Mouse (Mus musculus): ENCODE measurements around the gene Rif1. TPM values are rescaled to one million over a fixed set of nuclear protein-coding genes. Genes with fewer than 3 reads are reported as not detected.
A peak's percentile ranks its signal among the peaks of the same experiment; 100 is the strongest.

The Rif1 gene
- polyA plus RNA-seq (2016; fragmentation: Nextera tagmentation; extraction: Ambion mirVana), result 32.1 and 35.5 TPM in 2 replicates

GRCm38 (mm10) chr2:52072491-52073140 is at the start of gene Rif1:
TSS of gene Rif1 (plus strand) at chr2:52072832.
- H3K27me3 ChIP-seq (ENCODE audit: low read depth, poor library complexity, severe bottlenecking), result no peaks in the 10 kb centered on the region
- H3K36me3 ChIP-seq, result peaks cover 33% of the 10 kb centered on the region
- WGBS, result under 1% methylated on average over 72 of the region's 72 CpGs
- peak within 1 kb of the TSS; percentile 99 for H3K4me3 ChIP-seq
- peak; percentile 92 for DNase-seq (ENCODE audit: low spot score)
- H3K4me1 ChIP-seq, result peaks cover 24% of the 10 kb centered on the region
- no peaks in the 10 kb centered on the region for H3K9me3 ChIP-seq (replicated peaks)
- H3K27ac ChIP-seq (replicated peaks), result peak within 1 kb of the TSS; percentile 97

- Histone ChIP-seq H3K36me3 (no peaks in the 10 kb centered on the region), H3K9me3 (replicated peaks) (no peaks in the 10 kb centered on the region), H3K4me1 (no peaks in the 10 kb centered on the region), H3K4me3 (no peak overlapping the region), H3K27me3 (ENCODE audit: low read depth, poor library complexity, severe bottlenecking) (no peaks in the 10 kb centered on the region), H3K27ac (replicated peaks) (no peak overlapping the region)
- 85% methylated on average over 4 of the region's 4 CpGs for WGBS
- no peak for DNase-seq (ENCODE audit: low spot score)
Observed at GRCm38 (mm10) chr2:52027061-52027460, 45.6 kb upstream of the Rif1 start.

GRCm38 (mm10) chr2:52029426-52029825 is 43.2 kb upstream of the Rif1 start:
- Histone ChIP-seq H3K27me3 (ENCODE audit: low read depth, poor library complexity, severe bottlenecking) (no peaks in the 10 kb centered on the region), H3K4me1 (no peaks in the 10 kb centered on the region), H3K4me3 (no peak overlapping the region), H3K9me3 (replicated peaks) (no peaks in the 10 kb centered on the region), H3K36me3 (no peaks in the 10 kb centered on the region), H3K27ac (replicated peaks) (no peak overlapping the region)
- no peak for DNase-seq (ENCODE audit: low spot score)
- 89% methylated on average over 3 of the region's 3 CpGs for WGBS

GRCm38 (mm10) chr2:52031491-52031890 is 41.1 kb upstream of the Rif1 start:
- no peak overlapping the region for H3K27ac ChIP-seq (replicated peaks)
- H3K4me1 ChIP-seq, result no peaks in the 10 kb centered on the region
- no peaks in the 10 kb centered on the region for H3K9me3 ChIP-seq (replicated peaks)
- H3K4me3 ChIP-seq, result no peak overlapping the region
- WGBS, result 85% methylated on average over 4 of the region's 4 CpGs
- H3K36me3 ChIP-seq, result no peaks in the 10 kb centered on the region
- no peak for DNase-seq (ENCODE audit: low spot score)
- no peaks in the 10 kb centered on the region for H3K27me3 ChIP-seq (ENCODE audit: low read depth, poor library complexity, severe bottlenecking)

GRCm38 (mm10) chr2:52034601-52035000 is 38.0 kb upstream of the Rif1 start:
- H3K4me3 ChIP-seq, result no peak overlapping the region
- 93% methylated on average over 4 of the region's 4 CpGs for WGBS
- DNase-seq (ENCODE audit: low spot score), result no peak
- H3K9me3 ChIP-seq (replicated peaks), result no peaks in the 10 kb centered on the region
- no peaks in the 10 kb centered on the region for H3K36me3 ChIP-seq
- H3K27ac ChIP-seq (replicated peaks), result no peak overlapping the region
- peaks cover 23% of the 10 kb centered on the region for H3K4me1 ChIP-seq
- H3K27me3 ChIP-seq (ENCODE audit: low read depth, poor library complexity, severe bottlenecking), result no peaks in the 10 kb centered on the region; the same call in 1 of the 2 replicates

- no peak for DNase-seq (ENCODE audit: low spot score)
- no peak overlapping the region for H3K27ac ChIP-seq (replicated peaks)
- H3K36me3 ChIP-seq, result no peaks in the 10 kb centered on the region
- peaks cover 23% of the 10 kb centered on the region for H3K4me1 ChIP-seq
- H3K9me3 ChIP-seq (replicated peaks), result no peaks in the 10 kb centered on the region
- 84% methylated on average over 4 of the region's 4 CpGs for WGBS
- H3K27me3 ChIP-seq (ENCODE audit: low read depth, poor library complexity, severe bottlenecking), result no peaks in the 10 kb centered on the region; the same call in 1 of the 2 replicates
- no peak overlapping the region for H3K4me3 ChIP-seq
Observed at GRCm38 (mm10) chr2:52035144-52035543, 37.5 kb upstream of the Rif1 start.

GRCm38 (mm10) chr2:52036929-52037595 is 35.6 kb upstream of the Rif1 start:
- no peaks in the 10 kb centered on the region for H3K36me3 ChIP-seq
- peak; percentile 25 for DNase-seq (ENCODE audit: low spot score)
- peaks cover 23% of the 10 kb centered on the region for H3K4me1 ChIP-seq
- no peaks in the 10 kb centered on the region for H3K9me3 ChIP-seq (replicated peaks)
- WGBS, result 42% methylated on average over 9 of the region's 11 CpGs
- H3K4me3 ChIP-seq, result peak overlapping the region; percentile 61
- no peaks in the 10 kb centered on the region; the same call in 1 of the 2 replicates for H3K27me3 ChIP-seq (ENCODE audit: low read depth, poor library complexity, severe bottlenecking)
- 0 out of 2 replicates have a peak overlapping the region, but pooled peaks have one; percentile 81 for H3K27ac ChIP-seq (replicated peaks)

- H3K9me3 ChIP-seq (replicated peaks), result no peaks in the 10 kb centered on the region
- WGBS, result 1% methylated on average over 17 of the region's 17 CpGs
- peak within 1 kb of the TSS; percentile 81 for H3K27ac ChIP-seq (replicated peaks)
- no peaks in the 10 kb centered on the region; the same call in 1 of the 2 replicates for H3K27me3 ChIP-seq (ENCODE audit: low read depth, poor library complexity, severe bottlenecking)
- no peaks in the 10 kb centered on the region for H3K36me3 ChIP-seq
- peak within 1 kb of the TSS; percentile 61 for H3K4me3 ChIP-seq
- H3K4me1 ChIP-seq, result peaks cover 23% of the 10 kb centered on the region
- DNase-seq (ENCODE audit: low spot score), result peak; percentile 52
Observed at GRCm38 (mm10) chr2:52037882-52038281, 34.8 kb upstream of the Rif1 start, which contains the start of gene Tnfaip6. TSS of gene Tnfaip6 (plus strand) at chr2:52038009.

GRCm38 (mm10) chr2:52038558-52038957 is 34.1 kb upstream of the Rif1 start:
- Histone ChIP-seq H3K36me3 (peaks cover 1% of the 10 kb centered on the region; the same call in 1 of the 2 replicates), H3K4me3 (peak overlapping the region; percentile 61), H3K27ac (replicated peaks) (peak overlapping the region; percentile 81), H3K27me3 (ENCODE audit: low read depth, poor library complexity, severe bottlenecking) (no peaks in the 10 kb centered on the region; the same call in 1 of the 2 replicates), H3K9me3 (replicated peaks) (no peaks in the 10 kb centered on the region), H3K4me1 (peaks cover 23% of the 10 kb centered on the region)
- DNase-seq (ENCODE audit: low spot score), result peak; percentile 13
- 35% methylated on average over 5 of the region's 5 CpGs for WGBS

- peaks cover 8% of the 10 kb centered on the region; the same call in 1 of the 2 replicates for H3K36me3 ChIP-seq
- H3K4me3 ChIP-seq, result peak overlapping the region; percentile 61
- H3K27ac ChIP-seq (replicated peaks), result peak overlapping the region; percentile 33; the same call in 1 of the 2 replicates
- H3K9me3 ChIP-seq (replicated peaks), result no peaks in the 10 kb centered on the region
- H3K27me3 ChIP-seq (ENCODE audit: low read depth, poor library complexity, severe bottlenecking), result no peaks in the 10 kb centered on the region; the same call in 1 of the 2 replicates
- H3K4me1 ChIP-seq, result peaks cover 23% of the 10 kb centered on the region
- 52% methylated on average over 8 of the region's 8 CpGs for WGBS
- peak; percentile 20 for DNase-seq (ENCODE audit: low spot score)
Observed at GRCm38 (mm10) chr2:52039083-52039801, 33.4 kb upstream of the Rif1 start.

GRCm38 (mm10) chr2:52042132-52042531 is 30.5 kb upstream of the Rif1 start:
- Histone ChIP-seq H3K4me3 (no peak overlapping the region), H3K36me3 (peaks cover 10% of the 10 kb centered on the region; the same call in 1 of the 2 replicates)
- 88% methylated on average over 3 of the region's 3 CpGs for WGBS

GRCm38 (mm10) chr2:52042714-52043113 is 29.9 kb upstream of the Rif1 start:
- Histone ChIP-seq H3K4me1 (peaks cover 14% of the 10 kb centered on the region), H3K27ac (replicated peaks) (no peak overlapping the region), H3K4me3 (no peak overlapping the region), H3K27me3 (ENCODE audit: low read depth, poor library complexity, severe bottlenecking) (no peaks in the 10 kb centered on the region; the same call in 1 of the 2 replicates), H3K36me3 (peaks cover 10% of the 10 kb centered on the region; the same call in 1 of the 2 replicates), H3K9me3 (replicated peaks) (no peaks in the 10 kb centered on the region)
- DNase-seq (ENCODE audit: low spot score), result no peak
- WGBS, result 64% methylated on average over 5 of the region's 5 CpGs

More at GRCm38 (mm10) chr2:52042132-52042531, 30.5 kb upstream of the Rif1 start:
- Histone ChIP-seq H3K4me1 (peaks cover 19% of the 10 kb centered on the region), H3K27me3 (ENCODE audit: low read depth, poor library complexity, severe bottlenecking) (no peaks in the 10 kb centered on the region; the same call in 1 of the 2 replicates), H3K9me3 (replicated peaks) (no peaks in the 10 kb centered on the region), H3K27ac (replicated peaks) (no peak overlapping the region)
- DNase-seq (ENCODE audit: low spot score), result no peak

Measured in midbrain, embryonic 10.5 days (tissue).